Mouse (Mus musculus) G1E-ER4 (cell line): ENCODE measurements around the gene Nsmce1. TPM values are rescaled to one million over a fixed set of nuclear protein-coding genes. Genes with fewer than 3 reads are reported as not detected.

Experiments used
- GATA1 ChIP-seq: IDR thresholded peaks from one replicate; pipeline ENCODE4 v1.8.0; 2012; ENCODE audit warnings: low read length, inconsistent platforms
- polyA plus RNA-seq: library from polyadenylated mRNA; stranded (reverse); fragments of >175 nt; gene quantifications from 2 replicates; pipeline ENCODE4 v1.2.3, GENCODE M21; 2012

The Nsmce1 gene
- polyA plus RNA-seq, 1 experiment: 13.6 TPM

DNA sequence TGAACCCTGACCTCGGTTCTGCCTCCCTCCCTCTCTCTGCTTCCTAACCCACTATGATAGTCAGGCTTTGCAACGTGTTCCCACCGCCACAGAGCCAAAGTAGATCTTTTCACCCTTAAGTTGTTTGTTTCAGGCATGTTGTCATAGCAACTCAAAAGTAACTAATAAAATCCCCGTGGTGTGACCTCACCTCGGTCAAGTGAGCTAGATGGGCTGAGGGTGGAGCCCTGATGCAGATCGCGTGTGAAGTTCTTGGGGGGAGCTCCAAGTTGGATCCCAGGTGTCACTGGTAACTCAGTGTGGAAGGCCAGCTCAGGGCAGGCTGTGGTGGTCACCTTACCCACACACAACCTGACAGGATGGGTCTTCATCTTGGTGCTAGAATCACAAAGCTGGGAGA, 63.0 kb downstream of the Nsmce1 start:
- TF ChIP-seq GATA1: no peak

DNA sequence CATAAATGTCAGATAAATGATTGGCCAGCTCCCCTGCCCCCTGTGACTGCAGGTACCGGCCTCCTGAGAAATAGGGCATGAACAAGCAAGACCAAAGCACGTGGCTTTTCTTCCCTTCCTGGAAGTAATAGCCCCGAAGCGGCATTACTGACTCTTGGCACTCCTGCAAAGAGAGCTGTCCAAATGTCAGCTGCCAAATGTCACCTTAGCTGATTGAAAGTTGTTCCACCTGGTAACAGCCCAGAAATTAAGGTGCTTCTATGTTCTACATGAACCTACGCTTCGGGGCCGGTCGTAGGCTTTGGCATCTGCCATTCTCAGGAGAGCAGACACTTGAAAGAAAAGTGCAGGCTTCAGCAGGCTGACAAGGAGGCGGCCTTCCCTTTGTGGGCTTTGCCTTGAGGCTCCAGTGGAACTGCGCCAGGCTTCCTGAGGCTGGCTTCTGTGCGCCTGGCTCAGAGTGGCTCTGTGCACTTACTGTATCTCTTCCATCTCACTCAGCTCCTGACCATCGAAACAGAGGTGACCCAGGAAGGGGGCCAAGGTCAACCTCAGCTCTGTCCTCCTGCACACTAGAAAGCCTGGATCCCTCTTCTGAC, 63.8 kb downstream of the Nsmce1 start:
- no peak for TF ChIP-seq GATA1

DNA sequence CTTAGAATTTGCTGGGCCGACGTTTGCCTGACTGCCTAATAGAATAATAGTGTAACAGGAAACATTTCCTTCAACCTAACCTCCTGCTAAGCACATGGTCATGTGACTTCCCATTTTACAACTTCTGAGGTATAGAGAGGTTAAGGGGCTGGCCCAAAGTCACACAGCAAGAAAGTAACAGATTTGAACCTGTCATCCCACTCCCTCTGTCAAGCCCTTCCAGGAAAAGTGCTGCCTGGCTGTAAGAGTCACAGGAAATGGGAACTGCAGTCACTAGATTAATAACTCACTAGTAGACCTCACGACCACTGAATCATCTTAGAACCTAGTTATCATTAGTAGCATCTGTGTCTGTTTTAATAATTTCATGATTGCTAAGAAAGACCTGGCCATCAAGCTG, 68.3 kb downstream of the Nsmce1 start:
- no peak for TF ChIP-seq GATA1

DNA sequence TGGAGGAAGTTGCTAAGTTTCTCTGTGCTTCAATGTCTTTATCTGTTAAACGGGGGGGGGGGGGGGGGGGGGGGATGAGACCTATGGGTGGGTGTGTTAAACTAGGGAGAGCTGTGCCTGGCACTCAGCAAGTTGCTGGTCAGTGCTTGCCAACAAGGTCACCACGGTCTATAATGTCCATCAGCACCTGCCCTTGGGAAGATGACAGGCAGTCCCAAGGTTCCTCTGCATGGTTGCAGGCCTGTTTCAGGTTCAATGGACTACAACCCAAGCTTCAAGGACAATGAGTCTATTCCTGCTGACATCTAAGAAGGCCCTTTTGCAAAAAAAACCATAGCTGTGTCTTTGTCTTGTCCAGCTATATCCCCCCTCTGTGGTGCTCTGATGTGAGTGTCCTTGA, 69.5 kb downstream of the Nsmce1 start:
- TF ChIP-seq GATA1: no peak

DNA sequence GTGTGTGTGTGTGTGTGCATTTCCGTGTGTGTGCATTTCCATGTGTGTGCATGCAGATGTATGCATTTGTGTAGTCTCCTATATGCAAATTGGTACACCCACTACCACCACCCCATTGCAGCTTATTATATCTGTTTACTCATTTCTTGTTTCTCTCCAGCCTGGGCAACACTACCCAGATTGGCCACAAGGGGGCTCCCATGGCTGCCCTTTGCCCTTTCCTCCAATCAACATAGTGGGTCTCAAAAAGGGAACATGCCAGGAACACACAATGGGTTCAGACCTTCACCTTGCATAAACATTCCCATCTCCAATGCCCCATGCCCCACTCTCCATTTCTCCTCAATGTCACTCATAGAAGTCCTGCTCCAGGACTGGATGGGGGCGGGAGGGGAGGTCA, 71.2 kb downstream of the Nsmce1 start:
- TF ChIP-seq GATA1: no peak

DNA sequence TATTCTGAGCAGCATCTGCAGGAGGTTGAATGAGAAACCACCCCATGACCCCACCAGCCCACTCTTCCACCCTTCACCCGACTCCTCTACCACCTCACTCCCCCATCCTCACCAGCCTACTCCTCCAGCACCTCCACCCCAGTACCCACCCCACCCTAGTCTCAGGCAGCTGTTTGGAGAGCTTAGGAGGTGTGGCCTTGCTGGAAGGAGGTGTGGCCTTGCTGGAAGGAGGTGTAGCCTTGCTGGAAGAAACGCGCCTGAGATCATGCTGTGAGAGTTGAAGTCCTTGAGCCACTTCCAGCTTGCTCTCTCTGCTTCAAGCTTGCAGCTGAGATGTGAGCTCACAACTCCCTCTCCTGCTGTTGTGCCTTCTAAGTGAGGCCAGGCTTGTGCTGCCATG, 73.0 kb downstream of the Nsmce1 start:
- TF ChIP-seq GATA1: no peak

Other genes starting within 250 kb of the Nsmce1 start
- 4.4 and 5.5 TPM in 2 replicates for gene Kdm8, start 46.9 kb downstream of the Nsmce1 start, polyA plus RNA-seq
- gene Il4ra, start 60.5 kb upstream of the Nsmce1 start, polyA plus RNA-seq: 5.3 and 6.3 TPM in 2 replicates
- not detected in 2 replicates for gene Il21r, start 111.8 kb upstream of the Nsmce1 start, polyA plus RNA-seq
- 105 and 136 TPM in 2 replicates for gene Gtf3c1, start 216.2 kb upstream of the Nsmce1 start, polyA plus RNA-seq
- 3.5 and 5.1 TPM in 2 replicates for gene D430042O09Rik, start 216.3 kb upstream of the Nsmce1 start, polyA plus RNA-seq